Mouse (Mus musculus) lung, postnatal 0 days (tissue): ENCODE results near the gene Rln3.

Source experiments
- CTCF ChIP-seq: IDR thresholded peaks from 2 replicates; pipeline ENCODE4 v1.5.1; 2016; ENCODE audit warnings: antibody characterized with exemption, mild to moderate bottlenecking
- EP300 ChIP-seq: IDR thresholded peaks from 2 replicates; pipeline ENCODE4 v1.6.1; 2016; ENCODE audit warnings: antibody characterized with exemption, mild to moderate bottlenecking, control low read depth

DNA sequence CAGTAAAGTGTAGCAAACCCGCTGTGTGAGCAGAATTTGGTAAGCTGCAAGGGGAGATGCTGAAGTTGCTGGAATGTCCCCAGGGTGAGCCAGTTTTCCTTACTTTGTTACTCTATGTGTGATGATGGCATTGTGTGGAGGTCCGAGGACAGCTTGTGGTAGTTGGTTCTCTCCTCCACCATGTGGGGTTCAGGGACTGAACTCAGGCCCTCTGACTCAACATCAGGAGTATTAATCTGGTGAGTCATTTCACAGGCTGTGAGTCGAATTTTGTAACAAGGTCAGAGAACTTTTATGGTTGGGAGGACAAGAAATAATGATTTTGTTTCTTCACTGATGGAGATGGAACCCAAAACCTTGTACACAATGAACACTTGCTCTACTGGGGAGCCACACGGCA lies 12.0 kb downstream of the Rln3 start:
- TF ChIP-seq CTCF (no peak), EP300 (no peak)
